Mouse (Mus musculus): ENCODE measurements around the gene Krit1. TPM values are rescaled to one million over a fixed set of nuclear protein-coding genes. Genes with fewer than 3 reads are reported as not detected.
"Not testable (repeated sequence)": the region's sequence is repeated elsewhere in the genome, so short reads cannot be mapped to it uniquely, and the experiment has no call there.

Krit1 gene
- polyA plus RNA-seq, 1 experiment from 2014 or later = 56.6 TPM

GRCm38 (mm10) chr5:3797101-3797500 lies 5.9 kb upstream of the Krit1 start:
- H3K36me3 ChIP-seq (ENCODE audit: control insufficient read depth, insufficient read depth, low read length); H3K4me3 ChIP-seq (ENCODE audit: low read depth, low read length); H3K9ac ChIP-seq (ENCODE audit: low read depth, low read length); H3K4me2 ChIP-seq (ENCODE audit: low read length); H3K9me3 ChIP-seq (replicated peaks; ENCODE audit: control insufficient read depth, low read length, poor library complexity, severe bottlenecking); H3K27ac ChIP-seq (ENCODE audit: low read length); ATAC-seq; H3K27me3 ChIP-seq (ENCODE audit: control insufficient read depth, insufficient read depth, low read depth, low read length): not testable (repeated sequence)
- 97% methylated on average over 2 of the region's 2 CpGs for WGBS
- H3K4me1 ChIP-seq (ENCODE audit: control insufficient read depth, insufficient read depth, low read length) = peaks cover 16% of the 10 kb centered on the region

- not testable (repeated sequence) for H3K36me3 ChIP-seq (ENCODE audit: control insufficient read depth, insufficient read depth, low read length); H3K9ac ChIP-seq (ENCODE audit: low read depth, low read length); H3K4me2 ChIP-seq (ENCODE audit: low read length); H3K9me3 ChIP-seq (replicated peaks; ENCODE audit: control insufficient read depth, low read length, poor library complexity, severe bottlenecking); ATAC-seq; H3K27ac ChIP-seq (ENCODE audit: low read length); H3K4me3 ChIP-seq (ENCODE audit: low read depth, low read length); H3K27me3 ChIP-seq (ENCODE audit: control insufficient read depth, insufficient read depth, low read depth, low read length)
- peaks cover 16% of the 10 kb centered on the region for H3K4me1 ChIP-seq (ENCODE audit: control insufficient read depth, insufficient read depth, low read length)
Observed at GRCm38 (mm10) chr5:3798656-3799055, 4.3 kb upstream of the Krit1 start.

- H3K9ac ChIP-seq (ENCODE audit: low read depth, low read length) = no peak overlapping the region
- no peak overlapping the region for H3K4me2 ChIP-seq (ENCODE audit: low read length)
- no peak overlapping the region for H3K4me3 ChIP-seq (ENCODE audit: low read depth, low read length)
- H3K4me1 ChIP-seq (ENCODE audit: control insufficient read depth, insufficient read depth, low read length) = peaks cover 24% of the 10 kb centered on the region
- H3K36me3 ChIP-seq (ENCODE audit: control insufficient read depth, insufficient read depth, low read length) = no peaks in the 10 kb centered on the region
- WGBS = 93% methylated on average over 1 of the region's 1 CpGs
- no peak for ATAC-seq
- no peak overlapping the region for H3K27ac ChIP-seq (ENCODE audit: low read length)
- H3K27me3 ChIP-seq (ENCODE audit: control insufficient read depth, insufficient read depth, low read depth, low read length) = no peaks in the 10 kb centered on the region
- H3K9me3 ChIP-seq (replicated peaks; ENCODE audit: control insufficient read depth, low read length, poor library complexity, severe bottlenecking) = no peaks in the 10 kb centered on the region
Observed at GRCm38 (mm10) chr5:3800041-3800440, 2.9 kb upstream of the Krit1 start.

GRCm38 (mm10) chr5:3800881-3801280 lies 2.1 kb upstream of the Krit1 start:
- no peaks in the 10 kb centered on the region for H3K36me3 ChIP-seq (ENCODE audit: control insufficient read depth, insufficient read depth, low read length)
- H3K4me1 ChIP-seq (ENCODE audit: control insufficient read depth, insufficient read depth, low read length) = peaks cover 24% of the 10 kb centered on the region
- no peaks in the 10 kb centered on the region for H3K9me3 ChIP-seq (replicated peaks; ENCODE audit: control insufficient read depth, low read length, poor library complexity, severe bottlenecking)
- 77% methylated on average over 4 of the region's 4 CpGs for WGBS
- no peak overlapping the region for H3K27ac ChIP-seq (ENCODE audit: low read length)
- peak overlapping the region; percentile 52 for H3K4me2 ChIP-seq (ENCODE audit: low read length)
- no peak overlapping the region for H3K4me3 ChIP-seq (ENCODE audit: low read depth, low read length)
- no peaks in the 10 kb centered on the region for H3K27me3 ChIP-seq (ENCODE audit: control insufficient read depth, insufficient read depth, low read depth, low read length)
- ATAC-seq = no peak
- no peak overlapping the region for H3K9ac ChIP-seq (ENCODE audit: low read depth, low read length)

- H3K4me3 ChIP-seq (ENCODE audit: low read depth, low read length) = peak overlapping the region; percentile 94
- no peaks in the 10 kb centered on the region for H3K27me3 ChIP-seq (ENCODE audit: control insufficient read depth, insufficient read depth, low read depth, low read length)
- 5% methylated on average over 18 of the region's 18 CpGs for WGBS
- peak overlapping the region; percentile 88 for H3K4me2 ChIP-seq (ENCODE audit: low read length)
- H3K36me3 ChIP-seq (ENCODE audit: control insufficient read depth, insufficient read depth, low read length) = no peaks in the 10 kb centered on the region
- peak; percentile 7 for ATAC-seq
- peak overlapping the region; percentile 89 for H3K27ac ChIP-seq (ENCODE audit: low read length)
- H3K4me1 ChIP-seq (ENCODE audit: control insufficient read depth, insufficient read depth, low read length) = peaks cover 24% of the 10 kb centered on the region
- peak overlapping the region; percentile 92 for H3K9ac ChIP-seq (ENCODE audit: low read depth, low read length)
- H3K9me3 ChIP-seq (replicated peaks; ENCODE audit: control insufficient read depth, low read length, poor library complexity, severe bottlenecking) = no peaks in the 10 kb centered on the region
Observed at GRCm38 (mm10) chr5:3801672-3802432, 1.1 kb upstream of the Krit1 start.

GRCm38 (mm10) chr5:3803292-3804165 lies 545 bp downstream of the Krit1 start:
- peak overlapping the region; percentile 89 for H3K27ac ChIP-seq (ENCODE audit: low read length)
- peaks cover 24% of the 10 kb centered on the region for H3K4me1 ChIP-seq (ENCODE audit: control insufficient read depth, insufficient read depth, low read length)
- peak overlapping the region; percentile 94 for H3K4me3 ChIP-seq (ENCODE audit: low read depth, low read length)
- under 1% methylated on average over 35 of the region's 36 CpGs for WGBS
- H3K27me3 ChIP-seq (ENCODE audit: control insufficient read depth, insufficient read depth, low read depth, low read length) = no peaks in the 10 kb centered on the region
- no peaks in the 10 kb centered on the region for H3K9me3 ChIP-seq (replicated peaks; ENCODE audit: control insufficient read depth, low read length, poor library complexity, severe bottlenecking)
- H3K36me3 ChIP-seq (ENCODE audit: control insufficient read depth, insufficient read depth, low read length) = no peaks in the 10 kb centered on the region
- H3K4me2 ChIP-seq (ENCODE audit: low read length) = peak overlapping the region; percentile 93
- peak; percentile 88 for ATAC-seq
- H3K9ac ChIP-seq (ENCODE audit: low read depth, low read length) = peak overlapping the region; percentile 92

- Histone ChIP-seq H3K27ac (ENCODE audit: low read length) (no peak overlapping the region), H3K36me3 (ENCODE audit: control insufficient read depth, insufficient read depth, low read length) (peaks cover 6% of the 10 kb centered on the region), H3K4me2 (ENCODE audit: low read length) (no peak overlapping the region), H3K4me3 (ENCODE audit: low read depth, low read length) (no peak overlapping the region), H3K27me3 (ENCODE audit: control insufficient read depth, insufficient read depth, low read depth, low read length) (no peaks in the 10 kb centered on the region), H3K9me3 (replicated peaks; ENCODE audit: control insufficient read depth, low read length, poor library complexity, severe bottlenecking) (no peaks in the 10 kb centered on the region), H3K9ac (ENCODE audit: low read depth, low read length) (no peak overlapping the region), H3K4me1 (ENCODE audit: control insufficient read depth, insufficient read depth, low read length) (peaks cover 8% of the 10 kb centered on the region)
- WGBS = 97% methylated on average over 1 of the region's 1 CpGs
- no peak for ATAC-seq
Observed at GRCm38 (mm10) chr5:3808472-3808871, 5.5 kb downstream of the Krit1 start.

- H3K9me3 ChIP-seq (replicated peaks; ENCODE audit: control insufficient read depth, low read length, poor library complexity, severe bottlenecking) = peaks cover 2% of the 10 kb centered on the region; the same call in 1 of the 2 replicates
- H3K36me3 ChIP-seq (ENCODE audit: control insufficient read depth, insufficient read depth, low read length) = peaks cover 34% of the 10 kb centered on the region
- ATAC-seq = no peak
- WGBS = 93% methylated on average over 1 of the region's 1 CpGs
- no peak overlapping the region for H3K27ac ChIP-seq (ENCODE audit: low read length)
- H3K4me2 ChIP-seq (ENCODE audit: low read length) = no peak overlapping the region
- no peak overlapping the region for H3K4me3 ChIP-seq (ENCODE audit: low read depth, low read length)
- no peaks in the 10 kb centered on the region for H3K27me3 ChIP-seq (ENCODE audit: control insufficient read depth, insufficient read depth, low read depth, low read length)
- H3K9ac ChIP-seq (ENCODE audit: low read depth, low read length) = no peak overlapping the region
- H3K4me1 ChIP-seq (ENCODE audit: control insufficient read depth, insufficient read depth, low read length) = no peaks in the 10 kb centered on the region
Observed at GRCm38 (mm10) chr5:3834107-3834506, 31.1 kb downstream of the Krit1 start.

- no peaks in the 10 kb centered on the region for H3K27me3 ChIP-seq (ENCODE audit: control insufficient read depth, insufficient read depth, low read depth, low read length)
- 0 out of 2 replicates have a peak, but pooled peaks cover 3% of the 10 kb centered on the region for H3K36me3 ChIP-seq (ENCODE audit: control insufficient read depth, insufficient read depth, low read length)
- H3K9ac ChIP-seq (ENCODE audit: low read depth, low read length) = peak within 1 kb of the TSS; percentile 57
- H3K9me3 ChIP-seq (replicated peaks; ENCODE audit: control insufficient read depth, low read length, poor library complexity, severe bottlenecking) = no peaks in the 10 kb centered on the region
- H3K27ac ChIP-seq (ENCODE audit: low read length) = no peak within 1 kb of the TSS
- 4% methylated on average over 24 of the region's 24 CpGs for WGBS
- peak within 1 kb of the TSS; percentile 35 for H3K4me3 ChIP-seq (ENCODE audit: low read depth, low read length)
- H3K4me1 ChIP-seq (ENCODE audit: control insufficient read depth, insufficient read depth, low read length) = peaks cover 5% of the 10 kb centered on the region; the same call in 1 of the 2 replicates
- H3K4me2 ChIP-seq (ENCODE audit: low read length) = peak within 1 kb of the TSS; percentile 63
- peak; percentile 48; the same call in 1 of the 2 replicates for ATAC-seq
Observed at GRCm38 (mm10) chr5:3845026-3845425, 42.0 kb downstream of the Krit1 start, which contains the start of gene Lrrd1. Lrrd1 (plus strand) TSS chr5:3845173.

All from midbrain, embryonic 16.5 days (tissue).